Mouse (Mus musculus): ENCODE results near the gene Tk1. TPM values are rescaled to one million over a fixed set of nuclear protein-coding genes. Genes with fewer than 3 reads are reported as not detected.
"Not testable (repeated sequence)": the region's sequence is repeated elsewhere in the genome, so short reads cannot be mapped to it uniquely, and the experiment has no call there.

Tk1 gene
- polyA plus RNA-seq, 1 experiment from 2014 or later: 115 TPM

- H3K36me3 ChIP-seq; H3K27ac ChIP-seq (replicated peaks); H3K4me3 ChIP-seq (replicated peaks); H3K4me2 ChIP-seq (replicated peaks); H3K27me3 ChIP-seq; H3K9me3 ChIP-seq (replicated peaks); ATAC-seq (ENCODE audit: insufficient number of reproducible peaks, low FRiP score, low TSS enrichment, low read depth); H3K9ac ChIP-seq: not testable (repeated sequence)
- H3K4me1 ChIP-seq: peaks cover 22% of the 10 kb centered on the region
- 76% methylated on average over 7 of the region's 7 CpGs for WGBS
Measured at GRCm38 (mm10) chr11:117788481-117788880, 37.4 kb downstream of the Tk1 start.

- Histone ChIP-seq H3K4me2 (replicated peaks) (no peak overlapping the region), H3K36me3 (no peaks in the 10 kb centered on the region), H3K27me3 (no peaks in the 10 kb centered on the region), H3K4me3 (replicated peaks) (no peak overlapping the region), H3K4me1 (peaks cover 30% of the 10 kb centered on the region), H3K9me3 (replicated peaks) (no peaks in the 10 kb centered on the region), H3K9ac (no peak overlapping the region), H3K27ac (replicated peaks) (no peak overlapping the region)
- 19% methylated on average over 10 of the region's 10 CpGs for WGBS
- no peak for ATAC-seq (ENCODE audit: insufficient number of reproducible peaks, low FRiP score, low TSS enrichment, low read depth)
Measured at GRCm38 (mm10) chr11:117786294-117786693, 39.6 kb downstream of the Tk1 start.

GRCm38 (mm10) chr11:117783683-117784309, 42.1 kb downstream of the Tk1 start:
- Histone ChIP-seq H3K9ac (no peak overlapping the region), H3K9me3 (replicated peaks) (no peaks in the 10 kb centered on the region)
- WGBS: 39% methylated on average over 10 of the region's 10 CpGs

GRCm38 (mm10) chr11:117783089-117783488, 42.8 kb downstream of the Tk1 start:
- no peak for ATAC-seq (ENCODE audit: insufficient number of reproducible peaks, low FRiP score, low TSS enrichment, low read depth)
- Histone ChIP-seq H3K36me3 (no peaks in the 10 kb centered on the region), H3K9ac (no peak overlapping the region), H3K4me2 (replicated peaks) (peak overlapping the region; percentile 57), H3K27me3 (no peaks in the 10 kb centered on the region), H3K4me3 (replicated peaks) (peak overlapping the region; percentile 29), H3K4me1 (peaks cover 49% of the 10 kb centered on the region), H3K27ac (replicated peaks) (no peak overlapping the region; the same call in 1 of the 2 replicates), H3K9me3 (replicated peaks) (no peaks in the 10 kb centered on the region)
- WGBS: 6% methylated on average over 31 of the region's 31 CpGs

More at GRCm38 (mm10) chr11:117783683-117784309, 42.1 kb downstream of the Tk1 start:
- no peak for ATAC-seq (ENCODE audit: insufficient number of reproducible peaks, low FRiP score, low TSS enrichment, low read depth)
- no peak overlapping the region for H3K27ac ChIP-seq (replicated peaks)
- H3K36me3 ChIP-seq: no peaks in the 10 kb centered on the region
- peak overlapping the region; percentile 57 for H3K4me2 ChIP-seq (replicated peaks)
- H3K4me1 ChIP-seq: peaks cover 45% of the 10 kb centered on the region
- no peaks in the 10 kb centered on the region for H3K27me3 ChIP-seq
- 0 out of 2 replicates have a peak overlapping the region, but pooled peaks have one; percentile 29 for H3K4me3 ChIP-seq (replicated peaks)

- H3K27me3 ChIP-seq: no peaks in the 10 kb centered on the region
- ATAC-seq (ENCODE audit: insufficient number of reproducible peaks, low FRiP score, low TSS enrichment, low read depth): no peak
- 53% methylated on average over 9 of the region's 9 CpGs for WGBS
- peak overlapping the region; percentile 29 for H3K4me3 ChIP-seq (replicated peaks)
- no peaks in the 10 kb centered on the region; the same call in 1 of the 2 replicates for H3K36me3 ChIP-seq
- H3K9me3 ChIP-seq (replicated peaks): no peaks in the 10 kb centered on the region
- H3K4me1 ChIP-seq: peaks cover 49% of the 10 kb centered on the region
- no peak overlapping the region for H3K9ac ChIP-seq
- H3K27ac ChIP-seq (replicated peaks): no peak overlapping the region; the same call in 1 of the 2 replicates
- peak overlapping the region; percentile 57 for H3K4me2 ChIP-seq (replicated peaks)
Measured at GRCm38 (mm10) chr11:117782705-117783034, 43.2 kb downstream of the Tk1 start.

GRCm38 (mm10) chr11:117781993-117782704, 43.7 kb downstream of the Tk1 start, which contains the start of the genes Tmc8 and Tmc6:
Tmc8 (plus strand) TSS chr11:117782076.
Tmc6 (minus strand) TSS chr11:117782198.
- H3K4me2 ChIP-seq (replicated peaks): peak within 1 kb of the TSS; percentile 97
- H3K4me3 ChIP-seq (replicated peaks): peak within 1 kb of the TSS; percentile 54
- WGBS: 43% methylated on average over 24 of the region's 24 CpGs
- no peak for ATAC-seq (ENCODE audit: insufficient number of reproducible peaks, low FRiP score, low TSS enrichment, low read depth)
- H3K9me3 ChIP-seq (replicated peaks): no peaks in the 10 kb centered on the region
- no peaks in the 10 kb centered on the region for H3K27me3 ChIP-seq
- H3K36me3 ChIP-seq: no peaks in the 10 kb centered on the region; the same call in 1 of the 2 replicates
- peak within 1 kb of the TSS; percentile 93 for H3K27ac ChIP-seq (replicated peaks)
- H3K9ac ChIP-seq: no peak within 1 kb of the TSS
- peaks cover 49% of the 10 kb centered on the region for H3K4me1 ChIP-seq

GRCm38 (mm10) chr11:117781199-117781821, 44.6 kb downstream of the Tk1 start:
- no peaks in the 10 kb centered on the region for H3K9me3 ChIP-seq (replicated peaks)
- H3K27me3 ChIP-seq: no peaks in the 10 kb centered on the region
- peak overlapping the region; percentile 54 for H3K4me3 ChIP-seq (replicated peaks)
- H3K4me2 ChIP-seq (replicated peaks): peak overlapping the region; percentile 97
- peaks cover 49% of the 10 kb centered on the region for H3K4me1 ChIP-seq
- peak overlapping the region; percentile 93 for H3K27ac ChIP-seq (replicated peaks)
- WGBS: 18% methylated on average over 18 of the region's 18 CpGs
- no peak overlapping the region for H3K9ac ChIP-seq
- ATAC-seq (ENCODE audit: insufficient number of reproducible peaks, low FRiP score, low TSS enrichment, low read depth): no peak
- peaks cover 2% of the 10 kb centered on the region; the same call in 1 of the 2 replicates for H3K36me3 ChIP-seq

GRCm38 (mm10) chr11:117780582-117781111, 45.2 kb downstream of the Tk1 start:
- Histone ChIP-seq H3K4me1 (peaks cover 49% of the 10 kb centered on the region), H3K27me3 (no peaks in the 10 kb centered on the region), H3K36me3 (peaks cover 4% of the 10 kb centered on the region; the same call in 1 of the 2 replicates), H3K27ac (replicated peaks) (peak overlapping the region; percentile 93), H3K4me2 (replicated peaks) (peak overlapping the region; percentile 97), H3K4me3 (replicated peaks) (peak overlapping the region; percentile 54), H3K9ac (peak overlapping the region; percentile 44; the same call in 1 of the 2 replicates), H3K9me3 (replicated peaks) (no peaks in the 10 kb centered on the region)
- WGBS: under 1% methylated on average over 19 of the region's 19 CpGs
- ATAC-seq (ENCODE audit: insufficient number of reproducible peaks, low FRiP score, low TSS enrichment, low read depth): peak; percentile 76

GRCm38 (mm10) chr11:117780199-117780515, 45.7 kb downstream of the Tk1 start:
- H3K4me1 ChIP-seq: peaks cover 49% of the 10 kb centered on the region
- H3K9ac ChIP-seq: peak overlapping the region; percentile 44
- H3K36me3 ChIP-seq: peaks cover 8% of the 10 kb centered on the region; the same call in 1 of the 2 replicates
- under 1% methylated on average over 16 of the region's 17 CpGs for WGBS
- peak; percentile 30; the same call in 1 of the 2 replicates for ATAC-seq (ENCODE audit: insufficient number of reproducible peaks, low FRiP score, low TSS enrichment, low read depth)
- no peaks in the 10 kb centered on the region for H3K27me3 ChIP-seq
- peak overlapping the region; percentile 97 for H3K4me2 ChIP-seq (replicated peaks)
- no peaks in the 10 kb centered on the region for H3K9me3 ChIP-seq (replicated peaks)
- peak overlapping the region; percentile 93 for H3K27ac ChIP-seq (replicated peaks)
- peak overlapping the region; percentile 54 for H3K4me3 ChIP-seq (replicated peaks)

GRCm38 (mm10) chr11:117779434-117780198, 46.3 kb downstream of the Tk1 start:
- Histone ChIP-seq H3K9me3 (replicated peaks) (no peaks in the 10 kb centered on the region), H3K27me3 (no peaks in the 10 kb centered on the region), H3K4me2 (replicated peaks) (peak overlapping the region; percentile 97), H3K9ac (peak overlapping the region; percentile 44), H3K27ac (replicated peaks) (peak overlapping the region; percentile 93), H3K4me3 (replicated peaks) (peak overlapping the region; percentile 54), H3K4me1 (peaks cover 49% of the 10 kb centered on the region), H3K36me3 (peaks cover 13% of the 10 kb centered on the region; the same call in 1 of the 2 replicates)
- WGBS: 2% methylated on average over 38 of the region's 38 CpGs
- ATAC-seq (ENCODE audit: insufficient number of reproducible peaks, low FRiP score, low TSS enrichment, low read depth): peak; percentile 35

Measured in embryonic facial prominence, embryonic 15.5 days (tissue).